Mouse (Mus musculus) thymus, adult 2 months (tissue): ENCODE results near the gene Ubac1.

Experiments
- CTCF ChIP-seq: fragments of 200-500 bp; IDR thresholded peaks from 2 replicates; pipeline ENCODE4 v1.5.1; 2012; ENCODE audit warnings: mild to moderate bottlenecking, control low read depth, low read length, moderate library complexity, borderline replicate concordance; ENCODE audit not compliant: control insufficient read depth, poor library complexity, insufficient read depth; ENCODE audit errors: extremely low read depth
- POLR2A ChIP-seq: fragments of 200-500 bp; IDR thresholded peaks from 2 replicates; pipeline ENCODE4 v1.6.1; 2012; ENCODE audit warnings: mild to moderate bottlenecking, low read length, control low read depth, moderate library complexity; ENCODE audit not compliant: control insufficient read depth, poor library complexity, insufficient read depth; ENCODE audit errors: extremely low read depth

DNA sequence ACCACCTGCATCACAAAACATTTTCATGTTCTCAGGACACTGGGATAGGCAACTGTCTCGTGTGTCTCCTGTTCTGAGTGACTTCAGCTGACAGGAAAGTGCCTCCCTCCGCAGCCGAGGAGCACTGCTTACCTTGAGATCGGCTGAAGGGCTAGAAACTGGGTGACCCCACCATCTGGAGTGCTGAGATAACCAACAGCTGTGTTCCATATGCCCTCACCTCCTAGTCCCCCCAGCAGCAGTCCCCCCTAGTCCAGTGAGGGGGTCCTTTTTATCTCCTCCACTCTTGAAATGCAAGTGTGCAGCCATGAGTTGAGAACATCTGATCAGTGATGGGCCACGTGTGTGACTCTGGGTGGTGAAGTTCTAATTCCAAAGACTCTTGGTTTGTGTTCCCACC is 27.3 kb upstream of the Ubac1 start:
- TF ChIP-seq POLR2A (no peak), CTCF (no peak)
